Mouse (Mus musculus): ENCODE measurements at regions not wholly inside any gene's neighbourhood (a gene's known extent, or its start where the extent isn't known, plus 50 kb on each side); places are given as distances from the start of the nearest gene placed in this dataset.

GRCm38 (mm10) chr5:6356161-6356560 is 607.0 kb upstream of the Steap1 start:
- DNase-seq (ENCODE audit: low spot score in 2 of 2), result no peak

- peak in 1 of 2 experiments; percentile 3 for DNase-seq (ENCODE audit: low spot score in 2 of 2)
Observed at GRCm38 (mm10) chr5:6347279-6347678, 598.2 kb upstream of the Steap1 start.

GRCm38 (mm10) chr5:6344751-6345150 is 595.6 kb upstream of the Steap1 start:
- DNase-seq (ENCODE audit: low spot score in 2 of 2), result no peak

- DNase-seq (ENCODE audit: low spot score in 2 of 2), result no peak
Observed at GRCm38 (mm10) chr5:6329611-6330010, 580.5 kb upstream of the Steap1 start.

- no peak for DNase-seq (ENCODE audit: low spot score in 2 of 2)
Observed at GRCm38 (mm10) chr5:6328555-6328954, 579.4 kb upstream of the Steap1 start.

GRCm38 (mm10) chr5:6298571-6298970 is 549.4 kb upstream of the Steap1 start:
- DNase-seq (ENCODE audit: low spot score in 2 of 2), result no peak

- no peak for DNase-seq (ENCODE audit: low spot score in 2 of 2)
Observed at GRCm38 (mm10) chr5:6294336-6294735, 545.2 kb upstream of the Steap1 start.

- no peak for DNase-seq (ENCODE audit: low spot score in 2 of 2)
Observed at GRCm38 (mm10) chr5:6251207-6251606, 502.1 kb upstream of the Steap1 start.
